Mouse (Mus musculus) right cerebral cortex, postnatal 4 days (tissue): ENCODE data around the gene C030005K15Rik.
"Not testable (repeated sequence)": the region's sequence is repeated elsewhere in the genome, so short reads cannot be mapped to it uniquely, and the experiment has no call there.

ENCODE experiments used
- DNase-seq: peaks from one replicate; pipeline ENCODE4 v3.0.0-alpha.2; 2022

C030005K15Rik gene

DNA sequence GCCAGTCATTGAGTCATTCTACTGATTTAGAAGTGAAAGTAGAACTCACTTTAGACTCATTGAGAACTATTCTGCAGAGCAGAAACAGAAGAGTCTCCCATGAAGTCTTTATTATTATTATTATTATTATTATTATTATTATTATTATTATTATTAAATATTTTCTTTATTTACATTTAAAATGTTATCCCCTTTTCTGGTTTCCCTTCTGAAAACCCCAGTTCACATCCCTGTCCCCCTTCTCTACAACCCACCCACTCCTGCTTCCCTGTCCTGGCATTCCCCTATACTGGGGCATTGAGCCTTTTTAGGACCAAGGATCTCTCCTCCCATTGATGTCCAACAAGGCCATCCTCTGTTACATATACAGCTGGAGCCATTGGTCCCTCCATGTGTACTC is at the start of gene C030005K15Rik:
Gene C030005K15Rik, minus strand, starts transcription at position 101 of the 400 bp plus-strand sequence.
- DNase-seq = not testable (repeated sequence)

- DNase-seq = peak; percentile 27
These were observed 41.7 kb upstream of the C030005K15Rik start for GRCm38 (mm10) chr10:97768171-97768749.

- no peak for DNase-seq
These were observed 27.3 kb upstream of the C030005K15Rik start for GRCm38 (mm10) chr10:97753821-97754220.

DNA sequence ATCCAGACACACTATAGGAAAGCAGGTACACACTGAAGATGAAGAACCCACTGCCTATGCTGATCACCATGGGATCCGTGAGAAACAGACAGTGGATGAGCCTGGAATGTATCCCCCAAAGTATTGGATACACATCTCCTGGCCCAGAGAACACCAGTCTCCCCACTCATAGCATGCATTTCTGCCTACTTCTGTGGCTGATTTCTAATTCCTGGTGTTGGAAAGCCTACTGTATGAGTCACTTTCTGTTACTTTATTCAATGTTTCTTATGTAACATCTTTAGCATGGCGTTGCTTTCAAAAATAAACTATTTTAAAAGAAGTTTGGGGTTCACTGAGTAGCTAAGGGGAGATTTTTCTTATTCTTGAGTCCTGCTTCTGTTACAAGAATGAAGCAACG is 20.7 kb upstream of the C030005K15Rik start:
- no peak for DNase-seq

DNA sequence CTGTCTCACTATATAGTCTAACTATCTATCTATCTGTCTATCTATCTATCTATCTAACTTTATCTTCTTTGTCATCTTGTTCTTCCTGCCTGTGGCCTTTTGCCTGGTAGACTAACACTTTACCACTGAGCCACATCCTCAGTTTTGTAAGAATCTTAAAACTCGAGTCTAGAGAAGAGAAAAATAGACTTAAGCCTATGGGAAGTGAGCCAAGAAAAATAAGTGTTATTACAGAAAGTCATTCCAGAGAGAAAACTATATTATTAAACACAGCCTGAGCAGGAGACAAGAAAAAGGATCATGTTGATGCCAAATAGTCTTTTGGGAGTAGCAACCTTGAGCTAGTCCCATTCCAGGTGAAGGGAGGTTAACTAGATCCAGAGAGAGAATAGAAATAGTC is 626 bp downstream of the C030005K15Rik start:
- no peak for DNase-seq

DNA sequence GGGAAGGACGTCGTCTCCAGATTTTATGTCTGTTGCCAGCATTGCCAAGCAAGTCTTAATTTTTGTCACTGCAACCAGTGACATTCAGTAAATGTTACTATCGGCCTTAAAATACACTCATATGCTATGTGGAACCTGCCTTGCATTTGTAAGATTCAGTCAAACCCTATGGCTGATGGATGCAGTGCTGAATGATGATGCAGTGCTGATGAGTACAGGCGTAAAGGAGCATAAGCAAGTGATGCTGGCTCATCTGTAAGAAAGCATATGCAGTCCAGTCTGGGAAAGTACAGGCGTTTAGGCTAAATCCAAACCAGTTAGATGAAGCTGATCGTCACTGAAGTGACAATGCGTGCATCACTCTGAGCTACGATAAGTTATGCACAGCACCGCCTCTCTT is 3.8 kb downstream of the C030005K15Rik start:
- no peak for DNase-seq

DNA sequence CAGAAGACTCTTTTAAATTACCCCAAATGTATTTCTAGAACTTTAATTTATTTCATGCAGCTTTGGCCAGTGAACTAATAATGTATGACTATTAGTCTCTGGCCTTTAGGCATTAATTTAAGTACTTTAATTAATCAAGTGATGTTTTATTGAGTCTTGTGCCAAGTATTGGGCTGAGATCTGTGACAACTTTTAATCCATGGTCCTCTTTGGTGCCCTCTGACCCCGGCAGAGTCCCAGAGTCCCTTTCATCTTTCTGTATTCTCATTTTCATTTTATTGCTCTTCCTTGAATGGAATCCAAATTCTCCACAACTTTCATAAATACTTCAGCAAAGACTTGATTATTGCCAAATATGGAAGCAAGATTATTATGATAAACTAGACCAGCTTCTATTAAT is 5.9 kb downstream of the C030005K15Rik start:
- no peak for DNase-seq

DNA sequence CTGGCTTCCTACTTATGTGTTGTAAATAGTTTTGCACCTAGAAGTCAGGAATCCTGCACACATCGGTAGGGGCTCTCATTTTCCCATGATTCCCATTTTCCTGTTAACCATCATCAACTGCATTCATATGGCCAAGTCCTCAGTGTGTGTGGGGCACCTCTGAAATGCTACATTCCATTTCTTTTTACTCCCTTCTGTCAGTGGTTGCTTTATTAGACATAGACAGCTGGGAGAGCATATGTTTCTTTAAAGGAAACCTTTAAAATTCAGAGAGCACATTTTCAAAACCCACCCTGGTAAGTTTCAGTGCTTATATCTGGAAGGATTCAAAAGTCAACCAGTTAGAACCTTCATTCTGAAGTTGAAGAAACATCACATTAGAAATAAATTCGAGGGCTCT is 8.5 kb downstream of the C030005K15Rik start:
- no peak for DNase-seq

GRCm38 (mm10) chr10:97717233-97717632 is 9.3 kb downstream of the C030005K15Rik start:
- DNase-seq = no peak

DNA sequence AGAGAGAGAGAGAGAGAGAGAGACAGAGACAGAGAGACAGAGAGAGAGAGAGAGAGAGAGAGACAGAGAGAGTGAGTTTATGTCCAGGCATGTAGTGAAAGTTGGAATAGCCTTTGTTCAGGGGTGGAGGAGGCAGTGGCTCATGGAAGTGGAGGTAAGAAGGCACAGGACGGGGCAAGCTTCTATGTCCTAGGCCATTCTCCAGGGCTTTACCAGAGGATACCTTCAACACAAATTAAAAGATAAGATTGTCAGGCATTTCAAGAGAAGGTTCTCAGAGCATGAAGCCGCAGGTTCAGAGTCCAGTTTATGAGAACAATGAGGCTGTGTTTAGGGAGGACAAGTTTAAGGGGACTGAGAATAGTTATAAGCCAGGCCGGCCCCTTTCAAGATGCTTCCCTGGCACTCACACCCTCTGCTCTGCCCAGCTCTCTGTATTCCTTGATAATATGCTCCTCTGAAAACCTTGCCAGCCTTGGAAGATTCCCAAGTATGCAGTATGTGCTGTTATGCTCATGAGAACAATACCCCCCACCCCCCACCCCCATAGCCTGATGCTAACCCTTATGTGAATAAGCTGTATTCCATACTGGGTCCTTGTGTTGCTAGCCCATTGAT is 11.2 kb downstream of the C030005K15Rik start:
- no peak for DNase-seq

DNA sequence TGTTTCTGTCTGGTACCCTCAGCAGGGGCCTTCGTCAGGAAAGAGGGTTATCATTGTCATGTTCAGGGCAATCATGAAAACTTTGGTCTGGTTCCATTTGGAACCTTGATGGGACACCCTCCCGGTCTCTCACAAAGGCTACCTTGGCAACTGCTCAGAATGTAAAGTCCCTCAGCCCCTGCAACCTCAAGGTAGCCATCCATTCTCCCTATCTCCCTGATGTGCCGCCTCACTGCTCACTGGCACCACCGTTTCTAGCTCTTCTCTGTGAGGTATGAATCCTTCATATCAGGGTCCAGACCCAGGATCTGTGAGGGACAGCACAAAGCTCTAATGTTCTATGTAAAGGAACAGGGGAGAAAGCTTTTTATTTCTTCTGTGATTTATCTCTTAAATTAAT is 12.0 kb downstream of the C030005K15Rik start:
- no peak for DNase-seq

DNA sequence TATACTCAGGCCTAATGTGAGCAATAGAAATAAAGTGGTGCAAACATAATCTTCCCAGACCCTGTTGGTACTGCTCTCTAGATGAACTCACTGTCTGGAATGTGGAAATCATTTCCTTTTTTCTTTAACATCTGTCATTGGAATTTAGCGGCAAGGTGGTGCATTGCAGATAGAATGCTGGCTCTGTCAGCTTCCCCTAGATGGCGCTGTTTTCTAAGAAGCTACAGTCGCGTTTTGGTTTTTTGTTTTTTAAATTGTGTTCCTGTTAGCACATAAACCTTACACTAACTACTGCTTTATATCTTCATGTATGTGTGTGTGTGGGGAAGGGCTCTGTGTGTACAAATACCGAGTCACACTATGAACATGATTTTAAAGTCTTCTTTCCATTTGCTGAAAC is 13.9 kb downstream of the C030005K15Rik start:
- DNase-seq = peak; percentile 34

DNA sequence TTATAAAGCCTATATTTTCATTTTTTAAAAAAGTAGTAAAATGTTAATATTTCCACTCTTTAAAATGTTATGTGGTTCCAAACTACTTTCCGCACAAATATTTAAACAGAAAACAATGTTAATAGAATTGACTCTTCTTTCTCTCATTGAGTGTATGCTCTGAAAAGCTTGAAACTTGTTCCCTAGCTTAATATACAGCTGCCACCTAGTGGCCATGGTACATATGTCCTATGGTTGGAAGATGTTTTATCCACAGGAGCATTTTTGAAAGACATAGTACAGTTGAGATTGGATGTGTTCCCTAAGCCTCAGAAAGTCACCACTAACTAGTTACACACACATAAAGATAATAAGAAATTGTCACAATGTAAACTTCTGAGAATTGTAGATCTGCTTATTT is 22.0 kb downstream of the C030005K15Rik start:
- peak; percentile 52 for DNase-seq

GRCm38 (mm10) chr10:97702321-97702720 is 24.2 kb downstream of the C030005K15Rik start:
- no peak for DNase-seq

DNA sequence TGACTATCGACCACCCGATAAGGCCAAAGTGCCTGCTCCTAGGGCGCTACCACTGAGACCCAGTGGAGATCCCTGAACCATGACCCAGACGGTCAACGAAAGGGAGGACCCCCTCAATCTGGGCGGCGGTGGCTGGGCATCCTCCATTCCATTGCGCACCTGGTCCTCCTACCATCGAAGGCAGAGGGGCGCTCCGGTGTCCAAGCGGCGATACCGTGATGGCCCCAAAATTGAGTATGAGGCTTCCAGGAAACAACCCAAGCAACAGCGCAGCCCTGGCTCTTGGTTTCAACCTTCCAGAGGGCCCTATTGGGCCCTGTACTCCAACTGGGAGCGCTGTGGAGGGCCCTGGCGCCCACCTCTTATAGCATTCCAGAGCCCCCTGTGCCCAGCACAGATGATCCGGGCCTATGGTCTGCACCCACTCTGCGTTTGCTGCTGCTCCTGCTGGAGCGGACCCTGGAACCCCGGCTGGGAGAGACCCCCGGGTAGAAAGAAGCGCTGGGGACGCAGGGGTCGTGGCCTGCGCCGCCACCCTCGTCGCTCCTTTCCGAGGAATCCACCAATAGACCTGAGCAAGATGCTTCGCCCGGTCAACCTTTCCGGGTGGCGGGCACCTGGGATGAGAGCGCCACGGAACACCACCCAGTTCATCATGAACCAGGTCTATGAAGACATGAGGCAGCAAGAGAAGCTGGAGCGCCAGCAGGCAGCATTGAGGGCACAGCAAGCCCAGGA is 33.0 kb downstream of the C030005K15Rik start:
- DNase-seq = no peak

GRCm38 (mm10) chr10:97692913-97693312 is 33.6 kb downstream of the C030005K15Rik start, which contains the start of gene Ccer1:
TSS of gene Ccer1 (plus strand) at chr10:97693059.
- no peak for DNase-seq

GRCm38 (mm10) chr10:97689425-97689824 is 37.1 kb downstream of the C030005K15Rik start:
- DNase-seq = no peak

- DNase-seq = no peak
These were observed 39.4 kb downstream of the C030005K15Rik start for GRCm38 (mm10) chr10:97687198-97687597.

DNA sequence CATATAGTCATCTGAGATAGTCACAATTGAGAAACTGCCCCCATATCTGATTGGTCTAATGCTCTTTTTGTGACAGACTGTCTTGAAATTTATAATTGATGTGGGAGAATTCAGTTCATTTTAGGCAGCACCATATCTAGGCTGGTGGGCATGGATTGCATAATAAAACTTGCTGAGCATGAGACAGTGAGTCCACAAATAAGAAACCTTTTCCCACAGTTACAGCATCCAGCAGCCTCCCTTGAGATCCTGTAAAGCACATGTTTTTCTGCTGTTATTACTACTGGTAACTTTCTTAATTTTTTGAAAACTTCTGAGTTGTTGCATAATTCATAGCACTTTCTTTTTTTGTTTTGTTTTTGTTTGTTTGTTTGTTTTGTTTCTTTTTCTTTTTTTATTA is 43.6 kb downstream of the C030005K15Rik start:
- DNase-seq = no peak
